Mouse (Mus musculus) embryonic facial prominence, embryonic 12.5 days (tissue): ENCODE data around the gene Spc24. TPM values are rescaled to one million over a fixed set of nuclear protein-coding genes. Genes with fewer than 3 reads are reported as not detected.

Experiments
- ATAC-seq: fragments of 200-750 bp; cut with Nextera tagmentation; 2 replicates; pipeline ENCODE4 v1.8.0; 2017; ENCODE audit not compliant: insufficient number of reproducible peaks, insufficient read depth, low FRiP score, low TSS enrichment
- H3K27ac ChIP-seq: fragments of 300-500 bp; sonication (generic); 2 replicates; pipeline ENCODE4 v1.5.1; 2016; ENCODE audit warnings: mild to moderate bottlenecking
- H3K27me3 ChIP-seq: fragments of 300-500 bp; sonication (generic); 2 replicates; pipeline ENCODE4 v1.6.1; 2016; ENCODE audit warnings: mild to moderate bottlenecking, moderate library complexity
- H3K36me3 ChIP-seq: fragments of 300-500 bp; sonication (generic); 2 replicates; pipeline ENCODE4 v1.6.1; 2016; ENCODE audit warnings: mild to moderate bottlenecking
- H3K4me1 ChIP-seq: fragments of 300-500 bp; sonication (generic); 2 replicates; pipeline ENCODE4 v1.6.1; 2016
- H3K4me2 ChIP-seq: fragments of 300-500 bp; sonication (generic); replicated peaks from 2 replicates; pipeline ENCODE4 v1.6.1; 2016; ENCODE audit warnings: mild to moderate bottlenecking, moderate library complexity
- H3K4me3 ChIP-seq: fragments of 300-500 bp; sonication (generic); 2 replicates; pipeline ENCODE4 v1.5.1; 2016; ENCODE audit warnings: mild to moderate bottlenecking
- H3K9ac ChIP-seq: fragments of 300-500 bp; sonication (generic); 2 replicates; pipeline ENCODE4 v1.6.1; 2016; ENCODE audit warnings: mild to moderate bottlenecking, moderate library complexity
- H3K9me3 ChIP-seq: fragments of 300-500 bp; sonication (generic); 2 replicates; pipeline ENCODE4 v1.6.1; 2016; ENCODE audit warnings: mild to moderate bottlenecking, moderate library complexity
- WGBS: fragments of 180-500 bp; shearing (Covaris S2); methylation state at CpG from one replicate; pipeline ENCODE4 v1.1.7; 2016; 5-methylcytosine and 5-hydroxymethylcytosine counted together
- polyA plus RNA-seq: library from polyadenylated mRNA; unstranded; fragments of >200 nt; fragmentation: Nextera tagmentation; extraction: Ambion mirVana; gene quantifications from 2 replicates; pipeline ENCODE4 v1.2.1, GENCODE M21; 2016

Spc24 gene
- polyA plus RNA-seq, 1 experiment from 2014 or later = 117 TPM

- ATAC-seq = no peak
- no peak overlapping the region for H3K9ac ChIP-seq
- no peak overlapping the region for H3K27ac ChIP-seq
- peak overlapping the region; percentile 62 for H3K4me2 ChIP-seq
- H3K36me3 ChIP-seq = peaks cover 18% of the 10 kb centered on the region
- H3K27me3 ChIP-seq = no peaks in the 10 kb centered on the region
- peaks cover 15% of the 10 kb centered on the region for H3K4me1 ChIP-seq
- H3K4me3 ChIP-seq = peak overlapping the region; percentile 65
- H3K9me3 ChIP-seq = no peaks in the 10 kb centered on the region
- 86% methylated on average over 23 of the region's 23 CpGs for WGBS
Observed at GRCm38 (mm10) chr9:21725224-21726121, 34.6 kb downstream of the Spc24 start.

DNA sequence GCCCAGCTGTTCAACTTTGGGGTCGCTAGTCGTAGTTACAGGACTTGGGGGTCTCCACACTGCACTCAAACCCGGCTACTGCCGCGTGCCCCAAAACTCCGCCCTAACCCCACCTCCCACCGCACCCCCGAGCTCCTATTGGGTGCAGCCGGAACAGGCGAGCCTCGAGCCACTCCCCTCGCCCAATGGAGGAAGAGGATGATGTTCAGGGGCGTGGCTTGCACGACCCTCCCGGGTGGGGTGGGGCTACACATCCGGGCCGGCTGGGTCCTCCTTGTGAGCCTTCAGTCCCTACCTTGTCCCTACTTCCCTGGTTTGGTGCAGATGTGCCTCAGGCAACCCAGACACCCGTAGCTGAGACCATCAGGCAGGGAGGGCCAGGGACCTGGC is 36.0 kb downstream of the Spc24 start:
- Histone ChIP-seq H3K4me2 (peak overlapping the region; percentile 62), H3K27ac (peak overlapping the region; percentile 95), H3K27me3 (no peaks in the 10 kb centered on the region), H3K9ac (peak overlapping the region; percentile 62), H3K36me3 (peaks cover 11% of the 10 kb centered on the region; the same call in 1 of the 2 replicates), H3K4me3 (peak overlapping the region; percentile 65), H3K9me3 (no peaks in the 10 kb centered on the region), H3K4me1 (peaks cover 15% of the 10 kb centered on the region)
- ATAC-seq = peak; percentile 92
- WGBS = under 1% methylated on average over 18 of the region's 18 CpGs

DNA sequence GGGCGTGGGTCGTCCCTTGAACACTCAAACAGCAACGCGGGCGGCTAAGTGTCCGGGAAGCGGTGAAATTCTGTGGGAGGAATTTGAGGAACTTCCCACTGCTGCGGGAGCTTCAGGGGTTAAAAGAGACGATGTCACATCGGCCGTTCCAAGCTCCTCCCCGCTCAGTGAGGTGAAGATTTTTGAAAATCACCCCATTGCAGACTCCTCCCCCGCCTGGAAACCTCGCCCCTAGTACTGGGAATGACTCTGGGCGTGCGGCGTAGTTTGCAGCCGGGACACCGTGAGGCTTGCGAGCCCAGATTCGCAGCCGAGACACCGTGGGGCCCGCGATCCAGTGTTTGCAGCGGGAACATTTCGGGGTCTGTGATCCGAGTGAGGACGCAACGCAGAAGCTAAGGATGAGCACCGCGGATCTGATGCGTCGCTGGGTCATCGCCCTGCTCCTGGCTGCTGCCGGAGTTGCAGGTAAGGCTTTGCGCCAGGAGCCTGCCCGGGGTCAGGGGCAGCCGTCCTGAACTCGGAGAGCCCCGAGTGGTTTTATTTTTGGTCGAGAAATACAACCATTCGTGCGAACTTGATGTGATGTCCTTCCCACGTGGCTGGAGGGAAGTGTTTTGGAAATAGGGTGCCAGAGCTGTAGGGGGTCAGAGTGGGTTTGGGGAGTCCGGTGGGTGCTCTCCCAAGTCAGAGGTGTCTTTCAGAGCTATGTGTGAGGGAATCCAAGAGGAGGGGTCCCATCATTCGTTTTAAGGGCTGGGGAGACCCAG is 36.5 kb downstream of the Spc24 start, which contains the start of gene Ldlr:
Ldlr (plus strand) TSS at position 107 of the 770 bp plus-strand sequence.
- Histone ChIP-seq H3K4me1 (peaks cover 15% of the 10 kb centered on the region), H3K9ac (peak within 1 kb of the TSS; percentile 62), H3K4me3 (peak within 1 kb of the TSS; percentile 65), H3K27ac (peak within 1 kb of the TSS; percentile 95), H3K27me3 (no peaks in the 10 kb centered on the region), H3K4me2 (peak within 1 kb of the TSS; percentile 62), H3K9me3 (no peaks in the 10 kb centered on the region), H3K36me3 (peaks cover 5% of the 10 kb centered on the region; the same call in 1 of the 2 replicates)
- ATAC-seq = peak; percentile 78
- under 1% methylated on average over 47 of the region's 47 CpGs for WGBS

DNA sequence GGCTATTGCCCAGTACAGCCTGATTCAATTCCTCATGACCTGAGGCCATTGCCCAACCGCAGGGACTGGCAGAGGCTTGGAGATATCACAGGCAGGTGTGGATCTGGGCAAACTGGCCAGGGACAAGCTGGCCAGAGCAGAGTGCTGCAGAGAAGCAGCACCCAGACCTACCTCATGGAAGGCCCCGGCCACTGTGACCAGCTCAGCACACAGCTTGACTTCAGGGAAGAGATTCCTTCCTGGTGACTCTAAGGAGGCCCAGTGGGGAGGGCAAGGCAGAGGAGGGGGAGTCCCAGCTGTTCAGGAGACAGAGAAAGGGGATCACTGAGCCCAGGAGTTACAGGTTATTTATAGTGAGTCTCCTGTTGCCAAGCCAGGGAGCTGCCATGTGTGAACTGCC is 39.1 kb downstream of the Spc24 start:
- H3K4me3 ChIP-seq = no peak overlapping the region
- H3K4me1 ChIP-seq = peaks cover 14% of the 10 kb centered on the region
- 0 out of 2 replicates have a peak, but pooled peaks cover under 1% of the 10 kb centered on the region for H3K9me3 ChIP-seq
- no peak overlapping the region for H3K27ac ChIP-seq
- no peak overlapping the region for H3K9ac ChIP-seq
- 67% methylated on average over 2 of the region's 2 CpGs for WGBS
- H3K4me2 ChIP-seq = no peak overlapping the region
- H3K27me3 ChIP-seq = no peaks in the 10 kb centered on the region
- no peaks in the 10 kb centered on the region; the same call in 1 of the 2 replicates for H3K36me3 ChIP-seq
- ATAC-seq = no peak

GRCm38 (mm10) chr9:21717015-21717414 is 43.1 kb downstream of the Spc24 start:
- 84% methylated on average over 2 of the region's 2 CpGs for WGBS
- Histone ChIP-seq H3K36me3 (peaks cover 6% of the 10 kb centered on the region; the same call in 1 of the 2 replicates), H3K4me2 (no peak overlapping the region), H3K9ac (no peak overlapping the region), H3K4me3 (no peak overlapping the region), H3K27me3 (no peaks in the 10 kb centered on the region), H3K4me1 (no peaks in the 10 kb centered on the region), H3K9me3 (0 out of 2 replicates have a peak, but pooled peaks cover 4% of the 10 kb centered on the region), H3K27ac (no peak overlapping the region)
- no peak for ATAC-seq

DNA sequence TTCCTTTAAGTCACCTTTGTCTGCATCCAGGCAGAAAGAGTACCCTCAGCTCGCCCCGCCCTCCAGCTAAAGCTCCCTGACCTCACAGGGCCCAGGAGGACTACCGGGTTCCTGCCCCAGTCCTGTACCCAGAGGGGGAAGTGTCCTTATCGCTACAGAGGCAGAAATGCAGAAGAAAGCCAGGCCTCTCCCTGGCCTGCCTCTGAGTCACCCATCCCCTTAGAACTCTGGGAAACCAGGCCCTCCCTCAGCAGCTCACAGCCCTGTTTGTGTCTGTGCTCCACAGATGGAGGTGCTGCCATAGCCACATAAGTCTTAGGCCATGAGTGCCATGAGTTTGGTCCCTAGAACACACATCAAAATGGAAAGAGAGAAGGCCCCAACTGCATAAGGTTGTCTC is 44.8 kb downstream of the Spc24 start:
- ATAC-seq = no peak
- Histone ChIP-seq H3K9me3 (0 out of 2 replicates have a peak, but pooled peaks cover 4% of the 10 kb centered on the region), H3K4me3 (no peak overlapping the region), H3K4me2 (no peak overlapping the region), H3K9ac (no peak overlapping the region), H3K27ac (no peak overlapping the region), H3K27me3 (no peaks in the 10 kb centered on the region), H3K36me3 (peaks cover 6% of the 10 kb centered on the region; the same call in 1 of the 2 replicates), H3K4me1 (no peaks in the 10 kb centered on the region)
- 59% methylated on average over 4 of the region's 4 CpGs for WGBS

- no peaks in the 10 kb centered on the region for H3K4me1 ChIP-seq
- H3K36me3 ChIP-seq = peaks cover 52% of the 10 kb centered on the region
- H3K9ac ChIP-seq = no peak overlapping the region
- no peaks in the 10 kb centered on the region for H3K9me3 ChIP-seq
- no peak for ATAC-seq
- WGBS = 93% methylated on average over 3 of the region's 3 CpGs
- no peak overlapping the region for H3K4me2 ChIP-seq
- no peak overlapping the region for H3K27ac ChIP-seq
- H3K4me3 ChIP-seq = no peak overlapping the region
- H3K27me3 ChIP-seq = no peaks in the 10 kb centered on the region
Observed at GRCm38 (mm10) chr9:21709340-21709739, 50.8 kb downstream of the Spc24 start.

- no peak for ATAC-seq
- H3K9ac ChIP-seq = no peak overlapping the region
- H3K4me2 ChIP-seq = no peak overlapping the region
- H3K4me1 ChIP-seq = no peaks in the 10 kb centered on the region
- H3K27ac ChIP-seq = no peak overlapping the region
- peaks cover 73% of the 10 kb centered on the region for H3K36me3 ChIP-seq
- no peaks in the 10 kb centered on the region for H3K9me3 ChIP-seq
- 89% methylated on average over 8 of the region's 8 CpGs for WGBS
- no peaks in the 10 kb centered on the region for H3K27me3 ChIP-seq
- no peak overlapping the region for H3K4me3 ChIP-seq
Observed at GRCm38 (mm10) chr9:21706586-21707265, 53.4 kb downstream of the Spc24 start.

DNA sequence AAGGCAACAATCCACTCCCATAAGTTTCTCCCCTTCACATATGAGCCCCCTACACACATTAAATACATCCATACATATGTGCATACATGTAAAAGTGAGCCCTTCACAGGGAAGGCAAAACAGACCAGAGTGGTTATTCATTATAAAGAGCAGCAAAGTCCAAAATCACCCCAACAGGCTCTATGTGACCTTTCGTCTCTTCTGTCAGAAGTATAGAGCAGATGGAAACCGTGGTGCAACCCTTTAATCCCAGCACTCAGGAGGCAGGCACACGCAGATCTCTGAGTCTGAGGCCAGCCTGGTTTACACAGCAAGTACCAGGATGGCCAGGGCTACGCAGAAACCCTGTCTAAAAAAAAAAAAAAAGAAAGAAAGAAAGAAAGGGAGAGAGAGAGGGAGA is 54.0 kb downstream of the Spc24 start:
- no peak for ATAC-seq
- Histone ChIP-seq H3K9ac (no peak overlapping the region), H3K4me3 (no peak overlapping the region), H3K27me3 (no peaks in the 10 kb centered on the region), H3K36me3 (peaks cover 79% of the 10 kb centered on the region), H3K4me1 (no peaks in the 10 kb centered on the region), H3K9me3 (no peaks in the 10 kb centered on the region), H3K27ac (no peak overlapping the region), H3K4me2 (no peak overlapping the region)
- 88% methylated on average over 4 of the region's 4 CpGs for WGBS
